Mouse (Mus musculus): ENCODE results near the gene Loxl3. TPM values are rescaled to one million over a fixed set of nuclear protein-coding genes. Genes with fewer than 3 reads are reported as not detected.

Gene Loxl3
- total RNA-seq (2023; ENCODE audit: inconsistent age), result 0.39 to 1.2 TPM (median 0.51 TPM) in 4 replicates

GRCm38 (mm10) chr6:83033249-83034185 lies at the start of gene Loxl3, which contains the start of gene Dok1:
Gene Loxl3 (plus strand): TSS chr6:83034173.
Gene Dok1 (minus strand): TSS chr6:83033471.

DNA sequence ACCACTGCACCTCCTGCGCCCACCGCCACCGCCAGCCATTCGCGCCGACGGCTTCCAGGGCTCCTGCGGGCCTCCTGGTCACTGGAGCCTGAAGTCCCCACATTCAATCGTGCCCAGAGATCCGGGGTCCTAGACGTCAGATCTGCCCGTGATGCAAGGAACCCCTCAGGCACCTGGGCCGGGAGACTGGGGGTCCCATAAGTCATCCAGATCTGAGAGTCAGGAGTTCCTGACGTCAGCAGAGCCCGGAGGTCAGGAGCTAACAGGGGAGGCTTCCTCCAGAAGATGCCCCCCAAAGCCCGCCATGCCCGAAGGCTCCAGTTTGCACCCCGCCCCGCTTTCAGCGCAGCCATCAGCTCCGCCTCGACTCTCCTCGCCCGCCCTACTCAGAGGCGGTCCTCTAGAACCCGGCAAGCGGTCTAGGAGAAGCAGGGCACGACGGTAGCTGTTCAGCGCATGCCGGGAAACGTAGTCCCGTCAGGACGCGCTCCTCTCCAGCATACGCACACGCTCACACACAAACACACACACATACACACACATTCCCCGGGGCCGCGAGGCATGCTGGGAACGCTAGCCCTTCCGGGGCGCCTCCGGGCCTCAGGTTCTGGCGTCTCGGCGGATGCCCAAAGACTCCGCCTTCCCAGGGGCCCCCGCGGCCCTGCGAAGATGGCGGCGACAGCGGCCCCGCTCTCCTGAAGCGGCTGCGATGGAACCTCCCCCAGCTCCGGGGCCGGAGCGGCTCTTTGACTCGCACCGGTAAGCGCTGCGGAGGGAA lies 20.3 kb downstream of the Loxl3 start, which contains the start of gene Aup1:
TSS of gene Aup1 (plus strand) at position 448 of the 778 bp plus-strand sequence.

DNA sequence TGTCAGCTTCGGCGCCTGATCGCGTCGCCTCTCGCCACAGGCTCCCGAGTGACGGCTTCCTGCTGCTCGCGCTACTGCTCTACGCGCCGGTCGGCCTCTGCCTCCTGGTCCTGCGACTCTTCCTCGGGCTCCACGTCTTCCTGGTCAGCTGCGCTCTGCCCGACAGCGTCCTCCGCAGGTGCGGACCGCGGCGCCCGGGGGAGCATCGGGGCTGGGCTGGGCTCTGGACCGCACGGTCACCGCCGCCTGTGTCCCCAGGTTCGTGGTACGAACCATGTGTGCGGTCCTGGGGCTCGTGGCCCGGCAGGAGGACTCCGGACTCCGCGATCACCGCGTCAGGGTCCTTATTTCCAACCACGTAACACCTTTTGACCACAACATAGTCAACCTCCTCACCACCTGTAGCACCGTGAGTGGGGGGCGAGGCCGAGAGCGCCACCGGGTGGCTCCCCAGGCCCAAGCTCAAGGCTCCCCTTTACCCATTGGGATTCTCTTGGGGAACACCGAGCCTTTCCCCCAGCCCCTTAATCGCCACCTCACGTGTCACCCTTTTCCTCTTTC lies 21.0 kb downstream of the Loxl3 start, which contains the start of gene Htra2:
TSS of gene Htra2 (minus strand) at position 403 of the 561 bp plus-strand sequence.

DNA sequence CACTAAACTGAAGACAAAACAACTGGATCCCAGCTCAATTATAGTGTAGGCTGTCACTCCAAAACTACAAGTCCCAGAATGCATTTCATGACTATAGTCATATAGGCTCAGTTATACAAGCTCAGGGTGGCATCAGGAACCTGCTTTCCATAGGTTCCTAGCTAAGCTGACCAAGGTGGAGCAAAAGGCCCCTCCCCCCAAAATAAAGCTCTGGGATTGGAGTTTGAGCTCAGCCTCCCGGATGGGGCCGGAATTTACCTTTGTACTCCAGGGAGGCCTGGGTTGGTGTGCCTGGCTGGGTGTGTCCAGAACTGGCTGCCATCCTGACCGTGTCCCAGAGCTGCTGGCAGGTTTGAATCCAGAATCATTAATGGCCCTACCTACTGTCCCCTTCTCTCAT lies 23.8 kb downstream of the Loxl3 start, which contains the start of gene Dqx1:
TSS of gene Dqx1 (plus strand) at position 55 of the 400 bp plus-strand sequence.

GRCm38 (mm10) chr6:83070247-83070310 lies 36.1 kb downstream of the Loxl3 start, which contains the start of gene Tlx2:
Gene Tlx2 (minus strand): TSS chr6:83070293.

GRCm38 (mm10) chr6:83077630-83078323 lies 43.8 kb downstream of the Loxl3 start, which contains the start of gene Pcgf1:
Gene Pcgf1 (plus strand): TSS chr6:83077869.

DNA sequence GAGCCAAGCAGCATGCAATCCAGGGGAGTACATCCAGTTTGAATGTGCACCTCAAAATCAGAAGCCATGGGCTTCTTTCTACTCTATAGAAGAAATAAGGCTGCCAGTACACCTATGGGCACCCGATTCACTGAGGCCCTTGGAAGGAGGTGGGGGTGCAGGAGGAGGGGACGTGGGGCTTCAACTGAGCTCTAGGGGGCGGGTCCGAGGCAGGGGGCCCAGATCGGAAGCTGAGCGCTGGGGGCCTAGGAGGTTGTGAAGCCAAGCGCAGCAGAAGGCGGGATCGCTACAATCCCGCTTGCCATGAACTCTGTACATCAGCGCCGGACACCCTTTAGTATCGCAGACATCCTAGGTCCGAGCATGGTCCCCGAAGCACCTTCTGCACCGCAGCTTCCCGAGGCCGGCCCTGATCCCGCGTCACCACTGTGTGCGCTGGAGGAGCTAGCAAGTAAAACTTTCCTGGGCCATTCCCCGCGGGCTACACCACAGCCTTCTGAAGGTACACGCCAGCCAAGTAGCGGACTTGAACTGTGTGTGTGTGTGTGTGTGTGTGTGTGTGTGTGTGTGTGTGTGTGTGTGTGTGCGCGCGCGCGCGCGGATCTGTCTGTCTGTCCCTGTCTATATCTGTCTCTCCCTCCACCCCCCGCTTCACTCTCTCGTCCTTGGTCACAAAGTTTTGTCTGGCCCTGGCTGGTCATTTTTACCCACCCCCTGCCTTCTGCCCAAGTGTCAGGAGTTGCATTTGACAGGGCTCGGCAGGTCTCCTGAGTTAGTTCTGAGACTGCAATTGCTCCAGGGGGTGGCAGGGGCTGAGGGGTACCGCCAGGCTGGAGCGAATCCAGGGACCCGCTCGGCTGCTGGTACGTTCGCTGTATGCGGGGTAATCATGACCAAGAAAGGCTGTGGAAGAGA lies 52.4 kb downstream of the Loxl3 start, which contains the start of gene Lbx2:
TSS of gene Lbx2 (plus strand) at position 247 of the 915 bp plus-strand sequence.

GRCm38 (mm10) chr6:83101316-83101687 lies 67.3 kb downstream of the Loxl3 start, which contains the start of the genes Ccdc142 and Gm42688:
Gene Ccdc142 (plus strand): TSS chr6:83101601.
Gene Gm42688 (plus strand): TSS chr6:83101617.

Other genes with a start within 250 kb of the Loxl3 start
- gene Sema4f, start 94.4 kb upstream of the Loxl3 start, total RNA-seq (2023; ENCODE audit: inconsistent age), result 0.24 to 0.64 TPM (median 0.47 TPM) in 4 replicates
- gene M1ap, start 87.3 kb upstream of the Loxl3 start, total RNA-seq (2023; ENCODE audit: inconsistent age), result 4.1 to 6.3 TPM (median 4.5 TPM) in 4 replicates
- gene Dok1, start 702 bp upstream of the Loxl3 start, total RNA-seq (2023; ENCODE audit: inconsistent age), result 27.3 to 33.2 TPM (median 32.8 TPM) in 4 replicates
- 361 to 403 TPM (median 382 TPM) in 4 replicates for gene Aup1, start 20.3 kb downstream of the Loxl3 start, total RNA-seq (2023; ENCODE audit: inconsistent age)
- 50.0 to 64.9 TPM (median 56.3 TPM) in 4 replicates for gene Htra2, start 21.1 kb downstream of the Loxl3 start, total RNA-seq (2023; ENCODE audit: inconsistent age)
- gene Dqx1, start 23.7 kb downstream of the Loxl3 start, total RNA-seq (2023; ENCODE audit: inconsistent age), result 9.5 to 12.1 TPM (median 10.8 TPM) in 4 replicates
- not detected in 4 replicates for gene Tlx2, start 36.1 kb downstream of the Loxl3 start, total RNA-seq (2023; ENCODE audit: inconsistent age)
- gene Pcgf1, start 43.7 kb downstream of the Loxl3 start, total RNA-seq (2023; ENCODE audit: inconsistent age), result 16.8 to 24.7 TPM (median 20.9 TPM) in 4 replicates
- gene Lbx2, start 52.2 kb downstream of the Loxl3 start, total RNA-seq (2023; ENCODE audit: inconsistent age), result not detected in 4 replicates
- gene Ccdc142, start 67.4 kb downstream of the Loxl3 start, total RNA-seq (2023; ENCODE audit: inconsistent age), result 15.9 to 23.6 TPM (median 20.1 TPM) in 4 replicates
- gene Gm42688, start 67.4 kb downstream of the Loxl3 start, total RNA-seq (2023; ENCODE audit: inconsistent age), result 12.3 to 14.3 TPM (median 13.3 TPM) in 4 replicates
- 22.1 to 28.8 TPM (median 25.2 TPM) in 4 replicates for gene Mrpl53, start 74.9 kb downstream of the Loxl3 start, total RNA-seq (2023; ENCODE audit: inconsistent age)
- 35.5 to 44.3 TPM (median 37.7 TPM) in 4 replicates for gene Mogs, start 81.3 kb downstream of the Loxl3 start, total RNA-seq (2023; ENCODE audit: inconsistent age)
- gene Wbp1, start 87.4 kb downstream of the Loxl3 start, total RNA-seq (2023; ENCODE audit: inconsistent age), result 40.0 to 48.2 TPM (median 45.4 TPM) in 4 replicates
- gene Ino80b, start 91.3 kb downstream of the Loxl3 start, total RNA-seq (2023; ENCODE audit: inconsistent age), result 26.3 to 31.9 TPM (median 30.7 TPM) in 4 replicates
- gene Rtkn, start 101.3 kb downstream of the Loxl3 start, total RNA-seq (2023; ENCODE audit: inconsistent age), result not detected in 4 replicates
- 1.2 to 2.5 TPM (median 1.3 TPM) in 4 replicates for gene Wdr54, start 122.2 kb downstream of the Loxl3 start, total RNA-seq (2023; ENCODE audit: inconsistent age)
- gene 1700003E16Rik, start 122.2 kb downstream of the Loxl3 start, total RNA-seq (2023; ENCODE audit: inconsistent age), result not detected in 4 replicates
- 108 to 117 TPM (median 110 TPM) in 4 replicates for gene Dctn1, start 131.7 kb downstream of the Loxl3 start, total RNA-seq (2023; ENCODE audit: inconsistent age)
- not detected in 4 replicates for gene Slc4a5, start 185.7 kb downstream of the Loxl3 start, total RNA-seq (2023; ENCODE audit: inconsistent age)

Measured in B cell, adult (primary cell).